Mouse (Mus musculus) left cerebral cortex, adult 2 months (tissue): Measurements from ENCODE around the gene Pcdh19. TPM values are rescaled to one million over a fixed set of nuclear protein-coding genes. Genes with fewer than 3 reads are reported as not detected.

Source experiments
- DNase-seq, 2 experiments: peaks; one replicate each; pipeline ENCODE4 v3.0.0; 2021 to 2022; ENCODE audit warnings: low spot score in 2 of 2, mixed read lengths in 1 of 2; ENCODE audit errors: extremely low spot score in 1 of 2
- H3K27ac ChIP-seq: fragments of 200-600 bp; 2 replicates; pipeline ENCODE4 v1.8.1; 2022
- H3K4me3 ChIP-seq: fragments of 200-600 bp; 2 replicates; pipeline ENCODE4 v1.8.1; 2022
- CTCF ChIP-seq: fragments of 200-600 bp; IDR thresholded peaks from 2 replicates; pipeline ENCODE4 v1.8.1; 2022; ENCODE audit warnings: antibody characterized with exemption, mild to moderate bottlenecking, moderate library complexity
- intact Hi-C: fragments of 180-260 bp; cut with DNase I; formaldehyde crosslinking; loops from one replicate; pipeline ENCODE4 v1.15.1; 2025
- total RNA-seq, 2 experiments: library from RNA; stranded (reverse); gene quantifications; 2 replicates each; pipeline ENCODE4 v1.2.3; 2021

Gene Pcdh19
- total RNA-seq, 2 experiments from 2014 or later, result 38.8 to 39.7 TPM

DNA sequence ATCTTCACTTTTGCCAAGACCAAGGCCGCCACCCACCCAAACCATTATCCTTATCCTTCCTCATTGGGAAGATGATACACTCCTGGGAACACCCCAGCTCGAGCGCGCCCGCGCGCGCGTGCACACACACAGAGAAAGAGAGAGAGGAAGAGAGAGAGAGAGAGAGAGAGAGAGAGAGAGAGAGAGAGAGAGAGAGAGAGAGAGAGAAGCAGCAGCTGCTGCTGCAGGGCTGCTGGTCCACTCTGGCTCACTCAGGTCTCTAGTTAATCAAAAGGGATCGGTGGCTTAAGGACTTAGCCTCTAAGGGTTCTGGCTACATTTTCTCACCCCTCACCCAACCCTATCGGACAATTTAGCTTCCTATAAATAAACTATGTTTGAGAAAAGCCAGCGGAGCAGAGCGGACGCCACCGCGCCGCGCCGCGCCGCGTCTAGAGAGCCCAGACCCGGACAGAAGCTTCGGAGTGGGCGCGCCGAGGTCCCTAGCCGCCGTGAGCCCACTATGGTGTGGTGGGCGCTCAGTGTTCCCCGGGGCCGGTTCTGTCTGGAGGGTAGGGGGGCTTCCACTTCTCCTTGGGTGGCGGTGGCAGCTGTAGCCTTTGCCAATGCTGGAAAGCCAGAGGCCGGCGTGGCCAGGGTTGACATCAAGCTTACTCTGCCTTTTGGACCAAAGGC, 926 bp upstream of the Pcdh19 start:
- intact Hi-C loops, result loop anchor here (5.0 kb wide), 1 partner anchor 1237 kb away; no protein-coding TSS in a partner anchor
- H3K27ac ChIP-seq, result peak overlapping the region; percentile 40
- no peak for TF ChIP-seq CTCF
- peak overlapping the region; percentile 60 for H3K4me3 ChIP-seq
- peak; percentile 24 to 27 for DNase-seq

DNA sequence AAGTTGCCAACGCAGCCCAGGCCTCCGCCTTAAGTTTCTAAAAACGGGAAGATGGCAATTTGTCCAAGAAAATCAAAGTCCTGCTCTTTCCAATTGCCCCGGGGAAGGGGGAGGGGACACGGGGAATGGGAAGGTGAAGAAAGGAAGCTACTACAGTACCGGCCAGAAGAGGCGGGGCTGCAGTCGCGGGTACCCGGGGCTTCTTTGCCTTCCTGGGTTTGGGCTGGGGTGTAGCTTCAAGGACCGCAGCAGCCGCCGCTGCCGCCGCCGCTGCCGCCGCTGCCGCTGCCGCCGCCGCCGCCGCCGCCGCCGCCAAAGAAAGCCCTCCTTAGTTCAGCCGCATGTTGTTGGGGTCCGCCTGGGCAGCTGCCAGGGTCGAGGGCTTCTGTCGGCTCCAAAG, 631 bp downstream of the Pcdh19 start:
- no peak for DNase-seq
- Histone ChIP-seq H3K27ac (peak overlapping the region; percentile 73; the same call in 1 of the 2 replicates), H3K4me3 (peak overlapping the region; percentile 60)
- TF ChIP-seq CTCF, result no peak
- intact Hi-C loops, result no loop called here

DNA sequence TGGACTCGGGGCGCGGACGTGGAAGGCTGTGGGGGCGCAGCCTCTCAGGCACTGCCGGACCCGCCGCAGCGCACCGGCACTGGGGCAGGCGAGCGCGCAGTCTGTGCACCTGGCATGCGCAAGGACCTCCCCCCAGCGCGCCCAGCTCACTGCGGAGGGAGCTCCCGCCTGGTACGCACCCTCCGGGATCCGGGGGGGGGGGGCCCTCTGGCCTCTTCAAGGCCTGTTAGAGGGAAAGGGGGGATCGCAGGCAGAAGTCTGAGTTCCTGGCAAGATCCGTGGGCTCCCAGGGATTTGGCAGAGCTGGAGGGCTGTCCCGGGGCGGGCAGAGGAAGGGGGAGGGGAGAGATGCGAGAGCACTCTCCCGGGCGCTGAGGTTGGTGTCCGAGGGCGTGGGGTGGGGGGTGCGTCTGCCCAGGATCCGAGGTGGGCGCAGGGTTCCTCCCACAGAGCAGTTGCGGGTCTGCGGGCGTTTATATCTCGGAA, 1.1 kb downstream of the Pcdh19 start:
- no peak for TF ChIP-seq CTCF
- Histone ChIP-seq H3K4me3 (peak overlapping the region; percentile 60), H3K27ac (no peak overlapping the region)
- intact Hi-C loops, result no loop called here
- DNase-seq, result peak; percentile 28 to 41

DNA sequence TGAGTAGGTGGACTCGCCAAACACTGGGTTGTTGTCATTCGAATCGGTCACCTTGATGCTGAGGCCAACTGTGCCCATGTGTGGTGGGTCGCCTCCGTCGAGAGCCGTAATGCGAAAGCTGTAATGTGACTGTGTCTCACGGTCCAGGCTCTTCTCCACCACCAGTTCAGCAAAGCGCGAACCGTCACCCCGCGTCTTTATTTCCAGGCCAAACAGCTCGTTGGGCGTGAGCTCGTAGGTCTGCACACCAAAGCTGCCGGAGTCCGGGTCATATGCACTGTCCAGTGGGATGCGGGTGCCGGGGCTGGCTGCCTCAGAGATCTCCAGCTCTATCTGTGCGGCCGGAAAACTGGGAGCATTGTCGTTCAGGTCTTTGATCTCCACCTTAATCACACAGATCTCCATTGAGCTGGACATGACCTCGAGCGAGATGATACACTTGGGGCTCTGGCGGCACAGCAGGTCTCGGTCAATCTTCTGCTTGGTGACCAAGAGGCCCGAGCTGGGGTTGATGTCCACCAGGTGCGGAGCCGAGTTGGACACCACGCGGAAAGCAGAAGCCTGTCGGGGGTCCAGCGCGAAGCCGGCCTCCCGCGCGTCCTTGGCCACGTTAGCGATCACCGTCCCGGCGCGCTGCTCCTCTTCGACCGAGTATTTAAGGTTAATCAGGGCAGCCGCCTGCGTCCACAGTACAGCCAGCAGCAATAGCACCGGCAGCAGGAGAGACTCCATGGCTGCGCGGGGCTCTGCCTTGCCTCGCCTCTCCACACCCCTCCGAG, 2.1 kb downstream of the Pcdh19 start:
- intact Hi-C loops, result no loop called here
- no peak overlapping the region for H3K27ac ChIP-seq
- no peak for DNase-seq
- H3K4me3 ChIP-seq, result peak overlapping the region; percentile 60
- no peak for TF ChIP-seq CTCF

DNA sequence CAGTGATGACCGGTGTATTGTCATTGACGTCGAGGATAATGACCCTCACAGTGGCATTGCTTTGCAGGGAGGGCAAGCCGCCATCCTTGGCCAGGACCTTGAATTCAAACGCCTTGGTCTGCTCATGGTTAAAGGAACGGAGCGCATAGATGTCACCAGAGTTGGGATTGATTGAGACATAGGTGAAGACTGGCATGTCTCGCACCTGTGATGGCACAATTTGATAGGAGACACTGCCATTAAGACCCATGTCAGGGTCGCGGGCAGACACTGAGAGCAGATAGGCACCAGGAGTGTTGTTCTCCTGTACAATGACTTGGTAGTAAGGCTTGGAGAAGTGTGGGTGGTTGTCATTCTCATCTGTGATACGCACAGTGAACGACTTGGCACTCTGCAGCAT, 3.2 kb downstream of the Pcdh19 start:
- Histone ChIP-seq H3K27ac (no peak overlapping the region), H3K4me3 (peak overlapping the region; percentile 60)
- no peak for TF ChIP-seq CTCF
- DNase-seq, result no peak
- intact Hi-C loops, result no loop called here

DNA sequence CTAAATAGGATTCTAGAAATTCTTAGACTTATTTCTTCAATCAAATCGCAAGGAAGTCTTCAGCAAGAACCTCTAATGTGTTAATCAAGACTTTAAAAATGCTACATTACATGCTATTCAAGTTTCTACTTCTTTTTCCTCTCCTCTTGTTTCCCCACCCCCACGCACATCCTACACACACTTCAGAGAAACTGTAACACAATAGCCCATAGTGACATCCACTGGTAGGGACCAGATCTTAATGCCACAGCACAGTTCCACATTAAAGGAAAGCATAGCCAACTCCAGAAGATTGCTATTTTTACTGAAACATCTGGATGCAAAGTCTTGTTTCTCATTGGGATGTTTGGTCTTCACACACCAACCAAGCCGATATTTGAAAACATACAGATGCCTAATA, 4.8 kb downstream of the Pcdh19 start:
- Histone ChIP-seq H3K27ac (no peak overlapping the region), H3K4me3 (no peak overlapping the region)
- TF ChIP-seq CTCF, result no peak
- no peak for DNase-seq
- intact Hi-C loops, result no loop called here

DNA sequence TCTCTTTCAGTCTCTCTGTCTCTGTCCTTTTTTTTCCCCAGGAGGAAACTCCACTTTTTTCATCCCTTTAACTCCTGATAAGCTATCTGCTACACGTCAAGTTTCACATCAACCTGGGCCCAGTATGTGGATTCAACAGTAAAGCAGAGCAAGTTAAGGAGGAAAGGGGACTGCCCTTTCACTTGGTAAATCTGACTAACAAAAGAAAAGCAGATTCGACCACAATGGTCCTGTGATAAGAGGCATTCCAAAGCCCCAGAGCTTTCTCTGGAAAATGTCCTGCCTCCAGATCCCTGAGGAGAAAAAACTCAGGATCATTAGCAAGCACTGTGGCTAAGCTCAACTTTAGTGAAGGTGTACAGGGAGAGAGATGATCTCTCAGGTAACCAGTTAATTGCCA, 13.7 kb downstream of the Pcdh19 start:
- no peak for DNase-seq
- no peak overlapping the region for H3K27ac ChIP-seq
- intact Hi-C loops, result no loop called here
- no peak for TF ChIP-seq CTCF
- H3K4me3 ChIP-seq, result no peak overlapping the region

DNA sequence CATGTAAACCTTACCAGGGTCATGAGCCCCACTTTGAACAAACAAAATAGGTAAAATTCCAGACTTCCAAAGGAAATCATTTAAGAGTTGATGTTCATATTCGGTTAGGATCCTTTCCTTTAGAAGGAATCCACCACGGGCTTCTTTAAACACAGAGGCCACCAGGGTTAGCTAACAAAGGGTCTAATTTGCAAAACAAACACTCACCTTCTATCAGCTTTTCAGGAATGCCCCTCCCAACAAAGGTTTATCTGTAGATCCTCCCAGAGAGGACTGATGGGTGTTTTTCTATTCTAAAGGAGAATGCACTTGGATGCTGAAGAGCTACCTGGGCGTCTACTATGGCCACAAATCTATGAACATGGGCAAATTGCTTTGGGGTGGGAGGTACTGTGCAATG, 15.0 kb downstream of the Pcdh19 start:
- H3K4me3 ChIP-seq, result no peak overlapping the region
- no peak for TF ChIP-seq CTCF
- intact Hi-C loops, result no loop called here
- no peak for DNase-seq
- no peak overlapping the region for H3K27ac ChIP-seq

DNA sequence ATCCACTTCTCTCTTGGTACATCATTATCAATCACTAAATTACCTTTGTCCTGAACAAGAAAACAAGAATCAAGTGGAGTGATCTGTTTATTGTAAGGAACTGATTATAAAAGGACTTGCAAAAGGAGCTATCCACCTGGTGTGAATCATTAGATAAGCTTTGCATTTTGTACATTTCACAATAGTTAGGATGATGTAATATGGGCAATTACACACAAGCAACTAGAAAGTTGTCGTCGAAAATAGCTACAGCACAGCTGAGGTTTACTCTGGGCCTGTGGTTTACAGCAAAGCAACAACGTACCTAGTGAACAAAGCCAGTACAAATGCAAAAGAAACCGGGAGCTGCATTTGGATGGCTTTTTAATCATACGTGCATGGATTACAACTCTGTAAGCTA, 28.7 kb downstream of the Pcdh19 start:
- TF ChIP-seq CTCF, result no peak
- intact Hi-C loops, result no loop called here

DNA sequence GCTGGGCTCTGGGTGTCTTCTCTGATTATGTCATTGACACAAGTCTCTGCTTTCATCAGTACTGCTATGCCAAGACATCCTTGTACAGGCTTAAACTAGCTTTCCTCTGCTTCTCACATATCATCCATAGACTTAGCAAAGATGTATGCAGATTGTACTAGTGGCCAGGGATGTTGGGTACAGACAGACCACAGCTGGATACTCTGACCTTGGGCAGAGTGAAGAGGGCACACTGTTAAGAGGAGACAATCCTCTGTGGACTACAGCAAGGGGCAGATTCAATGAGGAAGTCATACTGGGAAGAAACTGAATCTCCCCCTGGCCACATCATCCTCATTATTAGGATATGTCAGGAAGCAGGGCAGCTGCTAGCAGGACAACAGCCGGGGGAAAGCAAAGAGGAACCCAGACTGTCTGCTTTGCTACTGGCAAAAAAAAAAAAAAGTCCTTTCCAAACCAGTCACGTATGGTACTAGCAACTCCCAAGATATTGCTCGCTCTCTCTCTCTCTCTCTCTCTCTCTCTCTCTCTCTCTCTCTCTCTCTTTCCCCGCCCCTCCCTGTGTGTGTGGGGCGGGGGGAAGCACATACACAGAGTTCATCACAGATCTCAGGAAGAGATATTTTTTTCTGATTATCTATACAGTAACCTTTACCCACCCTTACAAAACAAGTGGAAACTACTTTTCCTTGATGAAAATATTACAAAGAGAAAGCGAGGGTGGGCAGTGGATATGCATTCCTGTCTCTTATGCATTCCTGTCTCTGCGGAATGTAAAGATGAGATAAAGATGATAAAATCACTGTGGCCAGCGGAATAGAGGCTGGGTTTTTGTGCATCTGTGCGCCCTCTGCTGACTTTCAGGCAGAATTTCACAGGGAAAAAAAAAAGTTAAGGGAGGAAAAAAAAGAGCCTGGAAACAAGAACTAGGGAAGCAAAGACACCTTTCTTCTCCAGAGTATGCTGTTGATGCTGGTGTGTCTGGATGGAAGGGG, 31.2 kb downstream of the Pcdh19 start:
- intact Hi-C loops, result loop anchor here (10.0 kb wide), 1 partner anchor 1203 kb away; no protein-coding TSS in a partner anchor
- DNase-seq, result no peak
- Histone ChIP-seq H3K4me3 (peak overlapping the region; percentile 20; the same call in 1 of the 2 replicates), H3K27ac (no peak overlapping the region)
- peak; percentile 68 for TF ChIP-seq CTCF

More for the DNA sequence above, 28.7 kb downstream of the Pcdh19 start:
- H3K4me3 ChIP-seq, result no peak overlapping the region
- DNase-seq, result no peak
- H3K27ac ChIP-seq, result no peak overlapping the region

DNA sequence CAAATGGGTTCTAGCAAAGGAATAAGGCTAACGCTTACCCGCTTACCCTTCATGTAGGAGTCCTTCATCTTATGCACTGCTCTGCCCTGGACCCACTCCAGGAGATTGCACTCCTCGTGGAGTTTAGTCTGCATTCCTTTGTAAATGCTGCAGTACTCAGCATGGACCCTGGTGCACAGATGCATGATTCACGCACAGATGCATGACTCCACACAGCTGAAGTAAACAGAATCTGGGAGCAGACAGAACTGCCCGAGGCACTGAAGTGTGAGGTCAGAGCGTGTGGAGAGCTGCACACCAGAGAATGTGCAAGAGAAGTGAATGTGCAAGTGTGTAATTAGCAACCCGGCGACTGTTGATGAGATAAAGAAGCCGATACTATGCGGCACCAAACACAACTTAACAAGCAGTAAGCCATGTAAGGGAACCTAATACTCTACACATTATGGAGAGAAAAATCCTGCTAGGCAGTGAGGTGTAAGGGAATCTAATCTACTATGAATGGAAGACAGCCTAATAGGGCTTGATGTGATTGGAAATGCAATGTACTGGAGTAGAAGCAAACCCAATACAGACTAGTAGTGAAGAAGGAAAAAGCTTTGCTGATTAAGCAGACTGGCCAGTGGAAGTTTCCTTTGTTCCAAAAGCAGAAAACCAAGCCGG, 32.8 kb downstream of the Pcdh19 start:
- no peak for TF ChIP-seq CTCF
- H3K4me3 ChIP-seq, result no peak overlapping the region
- no peak for DNase-seq
- H3K27ac ChIP-seq, result no peak overlapping the region
- intact Hi-C loops, result loop anchor here (10.0 kb wide), 1 partner anchor 1201 kb away; no protein-coding TSS in a partner anchor
